Mouse (Mus musculus) lung, postnatal 0 days (tissue): ENCODE results near the gene Khdc1c. TPM values are rescaled to one million over a fixed set of nuclear protein-coding genes. Genes with fewer than 3 reads are reported as not detected.
"Not testable (repeated sequence)": the region's sequence is repeated elsewhere in the genome, so short reads cannot be mapped to it uniquely, and the experiment has no call there.

ENCODE experiments used
- ATAC-seq: fragments of 200-750 bp; cut with Nextera tagmentation; 2 replicates; pipeline ENCODE4 v1.8.0; 2017; ENCODE audit warnings: moderate library complexity
- DNase-seq: peaks from one replicate; pipeline ENCODE4 v3.0.0-alpha.2; 2016; ENCODE audit warnings: low spot score
- H3K27ac ChIP-seq: fragments of 300-500 bp; sonication (generic); 2 replicates; pipeline ENCODE4 v1.5.1; 2014; ENCODE audit warnings: antibody characterized with exemption, mild to moderate bottlenecking, low read length, mixed read lengths
- H3K27me3 ChIP-seq: fragments of 300-500 bp; sonication (generic); replicated peaks from 2 replicates; pipeline ENCODE4 v1.6.1; 2014; ENCODE audit warnings: low read length, mixed read lengths; ENCODE audit not compliant: insufficient read depth
- H3K36me3 ChIP-seq: fragments of 300-500 bp; sonication (generic); 2 replicates; pipeline ENCODE4 v1.6.1; 2014; ENCODE audit warnings: low read length, mixed read lengths; ENCODE audit not compliant: insufficient read depth
- H3K4me1 ChIP-seq: fragments of 300-500 bp; sonication (generic); 2 replicates; pipeline ENCODE4 v1.6.1; 2014; ENCODE audit warnings: antibody characterized with exemption, low read depth, low read length, mixed read lengths; ENCODE audit not compliant: insufficient read depth
- H3K4me2 ChIP-seq: fragments of 300-500 bp; sonication (generic); replicated peaks from 2 replicates; pipeline ENCODE4 v1.6.1; 2014; ENCODE audit warnings: low read depth, mild to moderate bottlenecking, low read length, moderate library complexity, mixed read lengths
- H3K4me3 ChIP-seq: fragments of 300-500 bp; sonication (generic); 2 replicates; pipeline ENCODE4 v1.5.1; 2014; ENCODE audit warnings: low read depth, low read length
- H3K9ac ChIP-seq: fragments of 300-500 bp; sonication (generic); replicated peaks from 2 replicates; pipeline ENCODE4 v1.6.1; 2014; ENCODE audit warnings: low read depth, mild to moderate bottlenecking
- H3K9me3 ChIP-seq: fragments of 300-500 bp; sonication (generic); 2 replicates; pipeline ENCODE4 v1.6.1; 2016; ENCODE audit warnings: low read length, mixed read lengths
- CTCF ChIP-seq: IDR thresholded peaks from 2 replicates; pipeline ENCODE4 v1.5.1; 2016; ENCODE audit warnings: antibody characterized with exemption, mild to moderate bottlenecking
- EP300 ChIP-seq: IDR thresholded peaks from 2 replicates; pipeline ENCODE4 v1.6.1; 2016; ENCODE audit warnings: antibody characterized with exemption, mild to moderate bottlenecking, control low read depth
- WGBS: fragments of 180-500 bp; shearing (Covaris S2); extraction: QIAGEN DNeasy Blood & Tissue Kit; methylation state at CpG from one replicate; pipeline ENCODE4 v1.1.7; 2014; 5-methylcytosine and 5-hydroxymethylcytosine counted together
- polyA plus RNA-seq: library from polyadenylated mRNA; unstranded; fragments of >200 nt; fragmentation: Nextera tagmentation; extraction: Ambion mirVana; gene quantifications from 2 replicates; pipeline ENCODE4 v1.2.1, GENCODE M21; 2015

The Khdc1c gene
- polyA plus RNA-seq, 1 experiment from 2014 or later = not detected

DNA sequence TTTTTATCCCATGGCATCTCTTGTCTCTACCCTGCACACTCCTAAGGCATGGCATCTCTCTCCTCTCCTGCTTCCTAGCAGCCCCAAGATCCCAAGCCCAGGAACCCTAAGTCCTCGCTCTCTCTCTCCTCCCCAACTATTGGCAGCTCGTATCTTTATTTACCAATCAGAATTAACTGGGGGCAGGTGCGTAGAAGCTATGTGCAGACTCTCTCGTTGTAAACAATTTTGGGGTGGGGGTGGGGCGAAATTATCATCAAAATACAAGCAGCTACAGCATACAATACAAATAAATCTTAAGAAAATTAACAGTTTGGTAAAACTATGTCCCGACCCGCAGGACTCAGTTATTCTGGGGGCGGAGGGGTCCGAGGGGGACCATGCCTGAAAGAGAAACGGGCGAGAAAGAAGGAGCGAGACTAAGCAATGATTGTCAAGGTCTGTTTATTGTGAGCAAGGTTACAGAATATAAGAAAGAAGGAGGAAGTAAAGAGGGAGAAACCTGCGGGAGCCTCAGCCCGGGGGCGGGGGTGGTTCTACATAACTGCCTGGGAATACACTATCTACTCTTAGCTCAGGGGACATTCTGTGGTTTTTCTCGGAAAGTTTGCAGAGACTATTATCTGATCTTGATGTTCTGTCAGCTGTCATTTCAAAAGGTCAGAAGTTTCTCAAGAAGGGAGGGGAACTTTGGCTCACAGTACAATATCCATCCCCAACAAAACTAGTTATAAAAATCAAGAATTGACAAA, 34.7 kb upstream of the Khdc1c start:
- no peak overlapping the region for H3K27ac ChIP-seq
- TF ChIP-seq CTCF (no peak), EP300 (peak; percentile 74)
- H3K36me3 ChIP-seq = no peaks in the 10 kb centered on the region
- H3K4me1 ChIP-seq = no peaks in the 10 kb centered on the region
- no peak overlapping the region for H3K4me2 ChIP-seq
- WGBS = 71% methylated on average over 16 of the region's 16 CpGs
- no peak overlapping the region for H3K4me3 ChIP-seq
- DNase-seq (peak; percentile 70), ATAC-seq (peak; percentile 67)
- H3K27me3 ChIP-seq = no peaks in the 10 kb centered on the region
- H3K9me3 ChIP-seq = no peaks in the 10 kb centered on the region
- no peak overlapping the region for H3K9ac ChIP-seq

DNA sequence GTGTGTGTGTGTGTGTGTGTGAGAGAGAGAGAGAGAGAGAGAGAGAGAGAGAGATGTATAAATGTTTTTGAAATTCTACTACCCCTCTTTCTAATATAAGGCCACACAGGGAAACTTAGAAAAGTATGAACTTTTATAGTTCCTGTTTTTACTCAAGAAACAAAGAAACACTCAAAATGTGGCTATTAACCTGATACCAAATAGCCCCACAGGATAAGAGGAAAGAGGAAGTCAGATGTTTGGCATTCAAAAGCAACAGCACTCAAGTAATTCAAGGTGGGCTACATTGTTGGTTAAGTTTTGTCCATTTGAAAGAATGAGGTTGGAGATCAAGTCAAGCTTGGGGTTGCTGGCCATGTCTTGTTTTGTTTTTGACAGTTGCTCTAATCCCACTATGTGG, 32.3 kb upstream of the Khdc1c start:
- no peaks in the 10 kb centered on the region for H3K27me3 ChIP-seq
- no peaks in the 10 kb centered on the region for H3K4me1 ChIP-seq
- ATAC-seq = no peak
- no peak overlapping the region for H3K9ac ChIP-seq
- H3K9me3 ChIP-seq = no peaks in the 10 kb centered on the region
- H3K4me3 ChIP-seq = no peak overlapping the region
- no peaks in the 10 kb centered on the region for H3K36me3 ChIP-seq
- TF ChIP-seq CTCF = no peak
- TF ChIP-seq EP300 = no peak
- H3K27ac ChIP-seq = no peak overlapping the region
- H3K4me2 ChIP-seq = no peak overlapping the region
- DNase-seq = no peak

DNA sequence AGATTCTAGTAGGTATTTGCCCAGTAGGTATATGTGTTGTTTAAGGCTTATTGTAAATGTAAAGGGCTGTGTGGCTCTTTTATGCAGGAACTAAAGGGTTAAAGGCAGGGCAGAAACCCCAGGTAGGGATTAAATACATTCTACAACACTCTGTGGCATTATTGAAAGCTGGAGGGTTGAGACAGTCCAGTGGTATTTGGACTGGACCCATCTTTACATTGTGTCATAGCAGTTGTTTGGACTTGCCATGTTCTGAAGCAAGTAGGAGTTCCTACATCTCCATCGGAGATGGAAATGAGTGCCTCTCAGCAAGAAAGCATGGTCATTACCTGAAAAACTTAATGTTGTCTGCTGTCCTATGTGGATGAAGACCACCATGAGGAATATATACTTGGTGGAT, 27.4 kb upstream of the Khdc1c start:
- Histone ChIP-seq H3K4me3 (no peak overlapping the region), H3K4me2 (no peak overlapping the region), H3K27me3 (no peaks in the 10 kb centered on the region), H3K4me1 (no peaks in the 10 kb centered on the region), H3K36me3 (no peaks in the 10 kb centered on the region), H3K9ac (no peak overlapping the region), H3K9me3 (no peaks in the 10 kb centered on the region), H3K27ac (no peak overlapping the region)
- no peak for DNase-seq
- 96% methylated on average over 1 of the region's 1 CpGs for WGBS
- ATAC-seq = no peak
- TF ChIP-seq CTCF (no peak), EP300 (no peak)

DNA sequence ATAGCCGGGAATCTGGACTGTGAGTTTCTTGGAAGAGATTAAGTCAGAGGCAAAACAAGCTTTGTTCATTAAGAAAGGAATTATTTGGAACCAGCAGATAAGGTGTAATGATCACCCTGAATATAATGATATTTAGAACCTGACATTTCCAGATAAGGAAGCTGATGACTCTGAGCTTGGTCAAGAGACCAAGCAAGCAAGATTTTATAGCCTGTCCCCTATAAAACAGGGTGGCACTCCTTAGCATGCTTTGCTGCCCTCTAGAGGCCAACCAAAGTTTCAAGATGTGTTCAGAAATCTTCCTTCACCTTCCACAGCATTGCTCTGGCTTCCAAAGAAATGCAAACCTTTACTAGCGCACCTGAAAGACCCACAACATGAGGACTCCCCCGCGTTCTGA, 23.9 kb upstream of the Khdc1c start:
- DNase-seq = peak; percentile 77

DNA sequence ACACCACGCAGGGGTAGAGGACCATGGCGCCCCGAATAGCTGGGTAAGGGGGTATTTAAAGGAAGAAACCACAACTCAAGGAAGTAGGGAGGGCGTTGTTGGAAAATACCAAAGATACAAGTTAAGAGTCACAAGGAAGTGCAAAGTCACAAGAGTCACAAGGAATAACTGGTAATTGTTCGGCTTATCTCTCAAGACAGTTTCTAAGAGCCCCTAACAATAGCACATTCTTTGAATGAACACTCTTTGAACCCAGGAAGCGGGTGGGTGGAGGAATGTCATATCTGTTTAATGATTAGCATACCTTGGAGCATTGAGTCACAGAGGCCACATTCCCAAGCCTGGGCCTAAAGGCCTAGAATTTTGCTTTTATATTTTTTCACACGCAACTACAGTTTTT, 23.4 kb upstream of the Khdc1c start:
- 62% methylated on average over 7 of the region's 7 CpGs for WGBS
- H3K4me2 ChIP-seq, H3K4me3 ChIP-seq, H3K9me3 ChIP-seq, DNase-seq, H3K27ac ChIP-seq, H3K27me3 ChIP-seq, ATAC-seq, H3K36me3 ChIP-seq, H3K9ac ChIP-seq, H3K4me1 ChIP-seq: not testable (repeated sequence)

More for the DNA sequence above, 23.9 kb upstream of the Khdc1c start:
- WGBS = 57% methylated on average over 4 of the region's 4 CpGs
- Histone ChIP-seq H3K4me3 (no peak overlapping the region), H3K36me3 (no peaks in the 10 kb centered on the region), H3K9ac (no peak overlapping the region), H3K27ac (no peak overlapping the region), H3K9me3 (no peaks in the 10 kb centered on the region), H3K4me1 (no peaks in the 10 kb centered on the region), H3K4me2 (no peak overlapping the region), H3K27me3 (no peaks in the 10 kb centered on the region)
- TF ChIP-seq CTCF (peak; percentile 81), EP300 (no peak)
- ATAC-seq = peak; percentile 44

GRCm38 (mm10) chr1:21349341-21349740, 18.8 kb upstream of the Khdc1c start, which contains the start of gene Khdc1a:
TSS of gene Khdc1a (plus strand) at chr1:21349641.
- no peaks in the 10 kb centered on the region for H3K9me3 ChIP-seq
- no peak within 1 kb of the TSS for H3K4me2 ChIP-seq
- 79% methylated on average over 2 of the region's 2 CpGs for WGBS
- ATAC-seq (no peak), DNase-seq (no peak)
- no peaks in the 10 kb centered on the region for H3K4me1 ChIP-seq
- no peak within 1 kb of the TSS for H3K9ac ChIP-seq
- TF ChIP-seq EP300 (no peak), CTCF (no peak)
- no peak within 1 kb of the TSS for H3K27ac ChIP-seq
- no peak within 1 kb of the TSS for H3K4me3 ChIP-seq
- no peaks in the 10 kb centered on the region for H3K27me3 ChIP-seq
- no peaks in the 10 kb centered on the region for H3K36me3 ChIP-seq
